Mouse (Mus musculus) forebrain, postnatal 0 days (tissue): Measurements from ENCODE around the gene Fbxo28. TPM values are rescaled to one million over a fixed set of nuclear protein-coding genes. Genes with fewer than 3 reads are reported as not detected.
A peak's percentile ranks its signal among the peaks of the same experiment; 100 is the strongest.

ENCODE experiments used
- ATAC-seq: fragments of 200-750 bp; cut with Nextera tagmentation; 2 replicates; pipeline ENCODE4 v1.8.0; 2017; ENCODE audit warnings: mild to moderate bottlenecking, moderate library complexity
- DNase-seq: peaks from one replicate; pipeline ENCODE4 v3.0.0-alpha.2; 2015
- H3K27ac ChIP-seq: fragments of 300-500 bp; sonication (generic); 2 replicates; pipeline ENCODE4 v1.5.1; 2014; ENCODE audit warnings: low read depth, mild to moderate bottlenecking, antibody characterized with exemption, low read length, moderate library complexity, mixed read lengths
- H3K27me3 ChIP-seq: fragments of 300-500 bp; sonication (generic); 2 replicates; pipeline ENCODE4 v1.6.1; 2014; ENCODE audit warnings: mild to moderate bottlenecking, low read length, mixed read lengths; ENCODE audit not compliant: insufficient read depth
- H3K36me3 ChIP-seq: fragments of 300-500 bp; sonication (generic); 2 replicates; pipeline ENCODE4 v1.6.1; 2014; ENCODE audit warnings: mild to moderate bottlenecking, moderate library complexity; ENCODE audit not compliant: insufficient read depth
- H3K4me1 ChIP-seq: fragments of 300-500 bp; sonication (generic); 2 replicates; pipeline ENCODE4 v1.6.1; 2014; ENCODE audit warnings: antibody characterized with exemption; ENCODE audit not compliant: insufficient read depth
- H3K4me2 ChIP-seq: fragments of 300-500 bp; sonication (generic); 2 replicates; pipeline ENCODE4 v1.6.1; 2014; ENCODE audit warnings: low read depth, mild to moderate bottlenecking, moderate library complexity
- H3K4me3 ChIP-seq: fragments of 300-500 bp; sonication (generic); 2 replicates; pipeline ENCODE4 v1.5.1; 2014; ENCODE audit warnings: low read depth, low read length, mixed read lengths
- H3K9ac ChIP-seq: fragments of 300-500 bp; sonication (generic); 2 replicates; pipeline ENCODE4 v1.6.1; 2014; ENCODE audit warnings: mild to moderate bottlenecking
- H3K9me3 ChIP-seq: fragments of 300-500 bp; sonication (generic); 2 replicates; pipeline ENCODE4 v1.6.1; 2016; ENCODE audit warnings: low read length
- CTCF ChIP-seq: sonication (generic); IDR thresholded peaks from 2 replicates; pipeline ENCODE4 v1.5.1; 2016; ENCODE audit warnings: antibody characterized with exemption, control low read depth, low read depth
- WGBS: fragments of 180-500 bp; shearing (Covaris S2); extraction: QIAGEN DNeasy Blood & Tissue Kit; methylation state at CpG from one replicate; pipeline ENCODE4 v1.1.7; 2014; 5-methylcytosine and 5-hydroxymethylcytosine counted together
- polyA plus RNA-seq: library from polyadenylated mRNA; unstranded; fragments of >200 nt; fragmentation: Nextera tagmentation; extraction: Ambion mirVana; gene quantifications from 2 replicates; pipeline ENCODE4 v1.2.1, GENCODE M21; 2015
- total RNA-seq: library from RNA; depleted of rRNA; stranded (reverse); fragments of >200 nt; gene quantifications from 2 replicates; pipeline ENCODE4 v1.2.3, GENCODE M21; 2014

Gene Fbxo28
- total and polyA plus RNA-seq, 2 experiments from 2014 or later = 17.4 to 33.9 TPM

GRCm38 (mm10) chr1:182345857-182346256 lies 4.4 kb upstream of the Fbxo28 start:
- no peaks in the 10 kb centered on the region for H3K36me3 ChIP-seq
- WGBS = 72% methylated on average over 2 of the region's 2 CpGs
- no peaks in the 10 kb centered on the region for H3K9me3 ChIP-seq
- H3K4me2 ChIP-seq = no peak overlapping the region
- H3K27me3 ChIP-seq = no peaks in the 10 kb centered on the region
- H3K4me1 ChIP-seq = no peaks in the 10 kb centered on the region
- ATAC-seq (no peak), DNase-seq (no peak)
- H3K27ac ChIP-seq = no peak overlapping the region
- H3K4me3 ChIP-seq = no peak overlapping the region
- no peak for TF ChIP-seq CTCF
- no peak overlapping the region for H3K9ac ChIP-seq

- TF ChIP-seq CTCF = no peak
- Histone ChIP-seq H3K4me2 (peak overlapping the region; percentile 83), H3K9me3 (no peaks in the 10 kb centered on the region), H3K9ac (peak overlapping the region; percentile 99), H3K36me3 (no peaks in the 10 kb centered on the region; the same call in none of the 2 replicates), H3K27me3 (no peaks in the 10 kb centered on the region), H3K4me3 (peak overlapping the region; percentile 98), H3K4me1 (peaks cover 16% of the 10 kb centered on the region; the same call in 1 of the 2 replicates), H3K27ac (peak overlapping the region; percentile 96)
- ATAC-seq (no peak), DNase-seq (no peak)
- 34% methylated on average over 6 of the region's 6 CpGs for WGBS
Observed at GRCm38 (mm10) chr1:182341993-182342392, 564 bp upstream of the Fbxo28 start.

- peak; percentile 5 for DNase-seq
- TF ChIP-seq CTCF = no peak
- Histone ChIP-seq H3K9ac (peak overlapping the region; percentile 99), H3K9me3 (no peaks in the 10 kb centered on the region), H3K4me1 (peaks cover 16% of the 10 kb centered on the region; the same call in 1 of the 2 replicates), H3K27ac (0 out of 2 replicates have a peak overlapping the region, but pooled peaks have one; percentile 96), H3K4me2 (peak overlapping the region; percentile 83), H3K4me3 (peak overlapping the region; percentile 98), H3K36me3 (no peaks in the 10 kb centered on the region; the same call in none of the 2 replicates), H3K27me3 (no peaks in the 10 kb centered on the region)
- ATAC-seq = no peak
- 21% methylated on average over 7 of the region's 7 CpGs for WGBS
Observed at GRCm38 (mm10) chr1:182340281-182340680, 1.1 kb downstream of the Fbxo28 start.

GRCm38 (mm10) chr1:182338961-182339565 lies 2.4 kb downstream of the Fbxo28 start:
- Histone ChIP-seq H3K27me3 (no peaks in the 10 kb centered on the region), H3K4me2 (peak overlapping the region; percentile 83), H3K9me3 (no peaks in the 10 kb centered on the region), H3K4me1 (peaks cover 16% of the 10 kb centered on the region; the same call in 1 of the 2 replicates), H3K36me3 (no peaks in the 10 kb centered on the region; the same call in none of the 2 replicates), H3K4me3 (peak overlapping the region; percentile 98), H3K27ac (no peak overlapping the region), H3K9ac (no peak overlapping the region; the same call in 1 of the 2 replicates)
- 21% methylated on average over 7 of the region's 7 CpGs for WGBS
- ATAC-seq (no peak), DNase-seq (peak; percentile 13)
- 0 out of 2 replicates have a peak, but pooled peaks have one; percentile 18 for TF ChIP-seq CTCF

GRCm38 (mm10) chr1:182333766-182334437 lies 7.5 kb downstream of the Fbxo28 start:
- no peaks in the 10 kb centered on the region for H3K27me3 ChIP-seq
- DNase-seq = no peak
- no peak overlapping the region for H3K4me2 ChIP-seq
- 95% methylated on average over 7 of the region's 7 CpGs for WGBS
- no peak overlapping the region for H3K9ac ChIP-seq
- H3K27ac ChIP-seq = no peak overlapping the region
- ATAC-seq = no peak
- H3K4me3 ChIP-seq = no peak overlapping the region
- H3K36me3 ChIP-seq = peaks cover 10% of the 10 kb centered on the region
- peaks cover 8% of the 10 kb centered on the region; the same call in 1 of the 2 replicates for H3K4me1 ChIP-seq
- TF ChIP-seq CTCF = no peak
- no peaks in the 10 kb centered on the region for H3K9me3 ChIP-seq

GRCm38 (mm10) chr1:182332090-182333034 lies 9.1 kb downstream of the Fbxo28 start:
- Histone ChIP-seq H3K4me2 (no peak overlapping the region), H3K27ac (no peak overlapping the region), H3K27me3 (no peaks in the 10 kb centered on the region), H3K4me1 (no peaks in the 10 kb centered on the region), H3K9ac (no peak overlapping the region), H3K36me3 (peaks cover 19% of the 10 kb centered on the region), H3K9me3 (no peaks in the 10 kb centered on the region), H3K4me3 (no peak overlapping the region)
- WGBS = 88% methylated on average over 5 of the region's 5 CpGs
- DNase-seq (no peak), ATAC-seq (no peak; the same call in 1 of the 2 replicates)
- TF ChIP-seq CTCF = no peak
